Mouse (Mus musculus) heart, embryonic 14.5 days (tissue): ENCODE data around the gene Sphk1. TPM values are rescaled to one million over a fixed set of nuclear protein-coding genes. Genes with fewer than 3 reads are reported as not detected.
A peak's percentile ranks its signal among the peaks of the same experiment; 100 is the strongest.

ENCODE experiments used
- ATAC-seq: fragments of 200-750 bp; cut with Nextera tagmentation; 2 replicates; pipeline ENCODE4 v1.8.0; 2017; ENCODE audit warnings: low read depth, moderate TSS enrichment; ENCODE audit not compliant: insufficient number of reproducible peaks, insufficient read depth, low FRiP score
- H3K27ac ChIP-seq, 2 experiments: fragments of 200-500 bp in 1 of 2; fragments of 300-500 bp in 1 of 2; sonication (generic) in 1 of 2; replicated peaks in 1 of 2; 2 replicates each; pipeline ENCODE4 v1.5.1; 2012 to 2014; ENCODE audit warnings: low read depth in 2 of 2, low read length in 2 of 2, control low read depth in 1 of 2, mild to moderate bottlenecking in 1 of 2, mixed read lengths in 1 of 2; ENCODE audit not compliant: control insufficient read depth in 1 of 2, insufficient read depth in 1 of 2
- H3K27me3 ChIP-seq: fragments of 300-500 bp; sonication (generic); 2 replicates; pipeline ENCODE4 v1.6.1; 2014; ENCODE audit warnings: mild to moderate bottlenecking, low read length, control low read depth; ENCODE audit not compliant: control insufficient read depth, insufficient read depth
- H3K36me3 ChIP-seq: fragments of 300-500 bp; sonication (generic); 2 replicates; pipeline ENCODE4 v1.6.1; 2014; ENCODE audit warnings: mild to moderate bottlenecking, control low read depth, low read length, mixed read lengths; ENCODE audit not compliant: control insufficient read depth, insufficient read depth
- H3K4me1 ChIP-seq, 2 experiments: fragments of 200-500 bp in 1 of 2; fragments of 300-500 bp in 1 of 2; sonication (generic) in 1 of 2; 2 replicates each; pipeline ENCODE4 v1.6.1; 2012 to 2014; ENCODE audit warnings: low read length in 2 of 2, control low read depth in 1 of 2, mixed read lengths in 1 of 2; ENCODE audit not compliant: control insufficient read depth in 2 of 2, insufficient read depth in 2 of 2
- H3K4me2 ChIP-seq: fragments of 300-500 bp; sonication (generic); 2 replicates; pipeline ENCODE4 v1.6.1; 2014; ENCODE audit warnings: mild to moderate bottlenecking, low read length
- H3K4me3 ChIP-seq, 2 experiments: fragments of 200-500 bp in 1 of 2; fragments of 300-500 bp in 1 of 2; sonication (generic) in 1 of 2; 2 replicates each; pipeline ENCODE4 v1.5.1; 2012 to 2014; ENCODE audit warnings: low read length in 2 of 2, mild to moderate bottlenecking in 2 of 2, control low read depth in 1 of 2, low read depth in 1 of 2, moderate library complexity in 1 of 2; ENCODE audit not compliant: control insufficient read depth in 1 of 2, insufficient read depth in 1 of 2
- H3K9ac ChIP-seq: fragments of 300-500 bp; sonication (generic); 2 replicates; pipeline ENCODE4 v1.6.1; 2014; ENCODE audit warnings: mild to moderate bottlenecking, low read length
- H3K9me3 ChIP-seq: fragments of 300-500 bp; sonication (generic); 2 replicates; pipeline ENCODE4 v1.6.1; 2016; ENCODE audit warnings: low read length, control low read depth; ENCODE audit not compliant: control insufficient read depth
- WGBS: fragments of 180-500 bp; shearing (Covaris S2); extraction: QIAGEN DNeasy Blood & Tissue Kit; methylation state at CpG from one replicate; pipeline ENCODE4 v1.1.7; 2014; 5-methylcytosine and 5-hydroxymethylcytosine counted together
- polyA plus RNA-seq: library from polyadenylated mRNA; unstranded; fragments of >200 nt; fragmentation: Nextera tagmentation; extraction: Ambion mirVana; gene quantifications from 2 replicates; pipeline ENCODE4 v1.2.1, GENCODE M21; 2014

The Sphk1 gene
- polyA plus RNA-seq, 1 experiment from 2014 or later: 2.3 TPM

GRCm38 (mm10) chr11:116511301-116511868 lies 19.3 kb upstream of the Sphk1 start:
- H3K4me1 ChIP-seq: peaks cover 0 to 4% of the 10 kb centered on the region in 2 experiments; a peak in 1 of 4 replicates
- no peak overlapping the region for H3K27ac ChIP-seq
- 54% methylated on average over 7 of the region's 7 CpGs for WGBS
- no peak overlapping the region for H3K9ac ChIP-seq
- no peak overlapping the region for H3K4me3 ChIP-seq
- H3K9me3 ChIP-seq: no peaks in the 10 kb centered on the region
- no peak overlapping the region for H3K4me2 ChIP-seq
- ATAC-seq: no peak
- H3K36me3 ChIP-seq: no peaks in the 10 kb centered on the region
- peaks cover 5% of the 10 kb centered on the region; the same call in 1 of the 2 replicates for H3K27me3 ChIP-seq

DNA sequence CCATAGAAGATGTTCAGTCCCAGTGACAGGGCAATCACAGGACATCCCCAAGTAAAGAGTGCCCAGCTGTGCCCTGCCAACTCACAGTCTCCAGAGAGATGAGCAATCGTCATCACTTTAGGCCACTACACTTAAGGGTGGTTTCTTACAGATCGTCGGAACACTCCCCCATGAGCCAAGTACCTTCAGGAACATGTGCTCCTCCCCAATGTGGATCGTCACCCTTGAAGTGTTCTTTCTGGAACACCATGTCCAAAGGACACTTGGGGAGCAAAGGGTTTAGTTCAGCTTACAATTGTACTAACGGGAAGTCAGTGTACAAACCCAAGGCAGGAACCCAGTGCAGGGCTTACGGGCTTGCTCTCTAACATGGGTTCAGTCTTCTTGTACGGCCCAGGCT lies 18.6 kb upstream of the Sphk1 start:
- no peak overlapping the region for H3K4me3 ChIP-seq
- no peak overlapping the region for H3K27ac ChIP-seq
- H3K9ac ChIP-seq: no peak overlapping the region
- no peaks in the 10 kb centered on the region for H3K36me3 ChIP-seq
- no peak for ATAC-seq
- H3K27me3 ChIP-seq: peaks cover 5% of the 10 kb centered on the region; the same call in 1 of the 2 replicates
- H3K4me2 ChIP-seq: no peak overlapping the region
- no peaks in the 10 kb centered on the region for H3K9me3 ChIP-seq
- H3K4me1 ChIP-seq: peaks cover 0 to 4% of the 10 kb centered on the region in 2 experiments; a peak in 1 of 4 replicates
- 89% methylated on average over 7 of the region's 7 CpGs for WGBS

DNA sequence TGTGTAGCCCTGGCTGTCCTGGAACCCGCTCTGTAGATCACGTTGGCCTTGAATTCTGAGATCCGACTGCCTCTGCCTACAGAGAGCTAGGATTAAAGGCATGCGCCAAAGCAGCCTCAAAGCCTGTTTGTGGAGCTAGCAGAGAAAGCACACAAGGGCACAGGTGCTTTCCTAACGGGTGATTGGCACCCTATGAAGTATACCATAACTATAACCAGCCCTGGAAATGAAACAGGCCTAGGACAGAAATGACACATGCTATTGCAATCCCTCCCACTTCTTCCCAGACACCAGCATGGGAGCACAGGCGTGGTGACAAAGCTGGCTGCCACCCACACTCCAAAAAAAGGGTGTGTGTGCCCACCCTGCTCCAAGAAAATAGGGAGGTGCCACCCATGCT lies 17.7 kb upstream of the Sphk1 start:
- Histone ChIP-seq H3K4me3 (no peak overlapping the region), H3K4me2 (no peak overlapping the region), H3K27me3 (peaks cover 5% of the 10 kb centered on the region; the same call in 1 of the 2 replicates), H3K9ac (no peak overlapping the region), H3K36me3 (no peaks in the 10 kb centered on the region), H3K27ac (no peak overlapping the region), H3K4me1 (peaks cover 0 to 4% of the 10 kb centered on the region in 2 experiments; a peak in 1 of 4 replicates), H3K9me3 (no peaks in the 10 kb centered on the region)
- WGBS: 76% methylated on average over 6 of the region's 6 CpGs
- ATAC-seq: no peak

GRCm38 (mm10) chr11:116513531-116514038 lies 17.1 kb upstream of the Sphk1 start:
- no peak overlapping the region for H3K9ac ChIP-seq
- H3K9me3 ChIP-seq: no peaks in the 10 kb centered on the region
- no peak overlapping the region for H3K4me2 ChIP-seq
- 80% methylated on average over 4 of the region's 4 CpGs for WGBS
- H3K27me3 ChIP-seq: peaks cover 5% of the 10 kb centered on the region; the same call in 1 of the 2 replicates
- ATAC-seq: no peak
- H3K36me3 ChIP-seq: no peaks in the 10 kb centered on the region
- H3K4me1 ChIP-seq: peaks cover 0 to 4% of the 10 kb centered on the region in 2 experiments; a peak in 1 of 4 replicates
- H3K27ac ChIP-seq: no peak overlapping the region
- H3K4me3 ChIP-seq: no peak overlapping the region

DNA sequence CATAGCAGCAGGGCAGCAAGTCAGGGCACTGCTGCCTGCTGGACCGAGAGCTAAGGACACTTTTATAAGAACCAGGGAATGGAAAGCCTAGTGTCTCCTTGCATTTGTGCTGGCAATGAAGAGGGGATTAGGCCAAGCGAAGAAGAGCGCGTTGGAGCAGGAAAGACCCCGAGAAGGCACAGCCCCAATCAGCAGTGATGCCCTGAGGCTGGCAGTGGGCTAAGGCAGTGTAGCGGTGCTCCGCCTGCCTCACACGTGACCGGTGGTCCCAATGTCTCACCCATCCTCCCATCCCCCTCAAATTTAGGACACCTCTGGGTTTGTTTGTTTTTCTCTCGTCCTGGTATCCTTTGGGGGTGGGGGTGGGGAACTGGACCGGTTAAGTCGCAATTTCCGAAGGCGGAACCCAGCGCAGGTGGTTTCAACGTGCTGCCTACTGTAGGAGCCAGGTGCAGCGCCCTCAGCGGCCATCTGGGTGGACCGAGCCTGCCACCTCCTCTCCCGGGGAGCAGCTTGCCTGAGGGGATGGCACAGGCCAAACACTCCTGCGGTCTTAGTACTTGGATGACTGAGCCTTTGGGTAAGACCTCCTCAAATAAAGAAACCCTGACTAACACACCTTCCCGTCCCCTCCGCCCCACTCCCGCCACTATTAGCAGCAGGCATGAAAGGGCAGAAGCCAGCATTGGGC lies 15.2 kb upstream of the Sphk1 start:
- ATAC-seq: no peak
- Histone ChIP-seq H3K27ac (no peak overlapping the region), H3K27me3 (peaks cover 5% of the 10 kb centered on the region; the same call in 1 of the 2 replicates), H3K4me2 (peak overlapping the region; percentile 23; the same call in 1 of the 2 replicates), H3K9ac (no peak overlapping the region), H3K36me3 (no peaks in the 10 kb centered on the region), H3K9me3 (no peaks in the 10 kb centered on the region), H3K4me1 (peaks cover 0 to 4% of the 10 kb centered on the region in 2 experiments; a peak in 1 of 4 replicates), H3K4me3 (no peak overlapping the region)
- 24% methylated on average over 24 of the region's 24 CpGs for WGBS

GRCm38 (mm10) chr11:116518482-116518881 lies 12.2 kb upstream of the Sphk1 start:
- Histone ChIP-seq H3K9ac (no peak overlapping the region), H3K36me3 (no peaks in the 10 kb centered on the region), H3K9me3 (no peaks in the 10 kb centered on the region), H3K4me3 (no peak overlapping the region), H3K27ac (0 out of 4 replicates have a peak overlapping the region, but pooled peaks of 1 of the 2 experiments have one; percentile 19), H3K27me3 (peaks cover 5% of the 10 kb centered on the region; the same call in 1 of the 2 replicates), H3K4me1 (peaks cover 13 to 17% of the 10 kb centered on the region in 2 experiments), H3K4me2 (no peak overlapping the region)
- WGBS: 53% methylated on average over 8 of the region's 8 CpGs
- ATAC-seq: no peak

DNA sequence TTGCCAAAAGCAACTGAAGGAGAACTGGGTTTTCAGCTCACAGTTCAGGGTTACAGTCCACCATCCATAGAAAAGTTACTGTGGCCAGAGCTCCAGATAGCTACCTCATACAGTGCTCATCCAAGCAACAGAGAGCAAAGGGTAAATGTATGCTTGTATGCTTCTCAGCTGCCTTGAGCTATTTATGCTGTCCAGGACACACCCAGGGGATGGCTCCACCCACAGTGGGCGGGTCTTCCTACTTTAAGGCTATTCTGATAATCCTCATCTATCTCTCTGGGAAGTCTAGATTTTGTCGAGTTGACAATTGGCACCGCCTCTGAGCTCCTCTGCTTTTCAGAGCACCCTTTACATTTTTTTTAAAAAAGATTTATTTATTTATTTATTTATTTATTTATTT lies 9.6 kb upstream of the Sphk1 start:
- H3K27ac ChIP-seq: no peak overlapping the region
- no peaks in the 10 kb centered on the region for H3K9me3 ChIP-seq
- H3K4me1 ChIP-seq: peaks cover 22 to 23% of the 10 kb centered on the region in 2 experiments
- no peak for ATAC-seq
- no peaks in the 10 kb centered on the region for H3K36me3 ChIP-seq
- no peak overlapping the region for H3K4me3 ChIP-seq
- no peak overlapping the region for H3K9ac ChIP-seq
- H3K4me2 ChIP-seq: no peak overlapping the region
- 73% methylated on average over 3 of the region's 3 CpGs for WGBS
- no peaks in the 10 kb centered on the region for H3K27me3 ChIP-seq
